Mouse (Mus musculus) kidney, postnatal 25 days (tissue): ENCODE data around the gene Wwc1.
A peak's percentile ranks its signal among the peaks of the same experiment; 100 is the strongest.

ENCODE experiments used
- DNase-seq, 2 experiments: peaks; one replicate each; pipeline ENCODE4 v3.0.0; 2021; ENCODE audit warnings: mixed read lengths in 2 of 2

Wwc1 gene

DNA sequence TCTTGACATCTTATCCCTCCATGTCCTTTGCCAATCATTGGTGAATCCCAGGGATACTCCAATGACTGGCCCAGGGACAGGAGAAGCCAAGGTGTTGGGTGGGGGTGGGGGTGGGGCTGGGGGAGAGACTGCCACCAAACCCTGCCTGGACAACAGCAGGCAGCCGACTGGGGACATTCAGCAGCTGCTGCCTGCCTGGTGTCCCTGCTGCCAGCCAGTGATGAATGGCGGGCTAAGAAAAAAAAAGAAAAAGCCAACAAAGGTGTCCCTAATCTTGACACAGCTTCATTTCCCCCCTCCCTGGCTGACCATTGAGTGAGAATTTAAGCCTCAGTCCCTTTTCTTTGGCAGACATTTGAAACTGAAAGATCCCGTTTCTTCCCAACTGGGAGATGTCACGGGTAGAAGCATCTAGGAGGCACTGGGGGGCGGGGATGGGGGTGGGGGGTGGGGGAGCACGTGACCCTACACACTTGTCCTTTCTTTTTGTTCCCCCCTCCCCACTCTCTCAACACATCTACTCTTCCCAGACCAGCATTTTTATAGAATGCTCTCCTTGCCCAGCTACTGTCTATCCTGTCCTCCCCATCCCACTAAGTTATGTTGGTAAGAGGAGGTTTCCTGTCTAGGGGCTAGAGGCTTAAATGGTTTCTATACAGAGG lies 7.9 kb downstream of the Wwc1 start:
- DNase-seq = no peak

GRCm38 (mm10) chr11:35970806-35971705 lies 9.3 kb downstream of the Wwc1 start:
- peak; percentile 32 to 59 for DNase-seq

DNA sequence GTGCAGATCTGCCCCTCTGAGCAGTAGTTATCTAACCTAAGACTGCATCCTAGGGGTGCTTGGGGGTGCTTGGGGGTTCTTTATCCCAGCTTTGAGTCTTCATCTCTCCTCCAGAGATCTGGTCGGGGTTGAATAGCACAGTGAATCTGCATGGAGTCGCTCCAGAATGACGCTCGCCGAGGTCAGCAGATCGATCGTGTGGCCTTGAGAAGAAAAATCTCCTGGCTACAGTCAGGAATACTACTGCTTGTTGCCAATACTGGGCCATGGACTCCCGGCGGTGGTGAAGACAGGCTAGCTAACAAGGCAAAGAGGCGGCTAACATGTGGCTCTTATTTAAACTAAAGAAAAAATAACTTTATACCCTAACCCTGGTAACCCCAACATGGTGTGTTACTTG lies 12.0 kb downstream of the Wwc1 start:
- DNase-seq = no peak

DNA sequence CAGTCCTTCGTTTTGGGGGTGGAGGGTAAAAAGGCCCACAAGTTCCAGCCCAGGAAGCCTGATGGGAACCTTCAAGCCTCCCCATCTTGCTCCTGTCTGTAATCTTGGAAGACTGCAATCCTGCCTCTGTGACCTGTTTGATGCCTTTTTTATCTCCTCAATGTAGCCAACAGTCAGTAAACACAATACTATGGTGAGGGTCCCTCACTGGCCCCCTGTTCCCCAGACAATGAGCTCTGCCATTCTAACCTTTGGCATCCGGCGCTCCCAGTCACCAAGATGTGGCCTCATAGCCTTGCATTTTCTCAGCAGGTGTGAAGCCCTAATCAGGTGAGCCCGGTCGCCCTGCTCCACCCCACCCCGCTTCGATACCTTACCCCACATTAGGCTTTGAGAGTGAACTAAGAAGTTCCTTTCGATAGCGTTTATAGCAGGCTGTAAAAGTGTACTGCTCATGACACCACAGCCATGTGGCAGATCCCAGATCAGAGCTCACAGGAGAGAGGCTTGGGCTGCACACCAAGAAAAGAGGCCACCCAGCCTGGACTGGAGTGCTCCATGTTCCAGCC lies 16.3 kb downstream of the Wwc1 start:
- DNase-seq = no peak

- DNase-seq = peak; percentile 70 to 82
These were observed 16.8 kb downstream of the Wwc1 start for GRCm38 (mm10) chr11:35963554-35963953.

DNA sequence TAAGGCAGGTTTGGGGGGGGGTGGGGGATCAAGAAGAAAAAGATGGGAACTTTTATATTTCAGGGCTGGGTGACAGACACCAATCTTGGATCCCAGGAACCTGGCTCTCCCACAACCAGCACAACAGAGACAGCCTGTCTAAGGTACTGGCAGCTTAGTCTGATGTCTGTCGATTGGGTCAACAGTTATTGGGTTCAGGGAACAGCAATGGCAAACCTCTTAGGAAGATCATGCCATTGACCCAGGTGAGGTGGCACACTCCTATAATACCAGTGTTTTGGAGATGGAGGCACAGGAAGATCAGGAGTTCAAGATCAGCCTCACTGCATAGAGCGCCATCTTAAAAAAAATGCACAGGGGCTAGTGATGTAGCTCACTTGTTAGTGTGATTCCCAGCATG lies 17.9 kb downstream of the Wwc1 start:
- DNase-seq = no peak

- peak in 1 of 2 experiments; percentile 55 for DNase-seq
These were observed 21.1 kb downstream of the Wwc1 start for GRCm38 (mm10) chr11:35959270-35959669.

DNA sequence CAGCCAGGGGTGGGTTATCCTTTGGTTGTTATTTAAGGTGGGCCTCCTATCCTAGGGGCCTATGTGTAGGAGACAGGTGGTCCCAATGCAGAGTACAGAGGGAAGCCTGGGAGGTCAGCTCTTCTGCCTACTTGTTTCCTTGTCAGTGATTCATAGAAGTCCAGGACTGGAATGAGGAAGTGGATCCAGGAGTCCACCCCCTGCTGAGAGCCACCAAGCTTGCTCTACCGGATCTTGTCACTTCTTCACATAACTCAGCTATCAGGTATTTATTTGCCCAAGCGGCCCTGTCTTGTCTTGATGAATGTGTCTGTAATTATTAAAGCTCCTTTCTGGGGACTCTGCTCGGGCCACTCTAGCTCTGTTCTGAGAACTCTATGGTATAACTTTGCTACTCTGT lies 24.8 kb downstream of the Wwc1 start:
- peak; percentile 72 to 83 for DNase-seq

DNA sequence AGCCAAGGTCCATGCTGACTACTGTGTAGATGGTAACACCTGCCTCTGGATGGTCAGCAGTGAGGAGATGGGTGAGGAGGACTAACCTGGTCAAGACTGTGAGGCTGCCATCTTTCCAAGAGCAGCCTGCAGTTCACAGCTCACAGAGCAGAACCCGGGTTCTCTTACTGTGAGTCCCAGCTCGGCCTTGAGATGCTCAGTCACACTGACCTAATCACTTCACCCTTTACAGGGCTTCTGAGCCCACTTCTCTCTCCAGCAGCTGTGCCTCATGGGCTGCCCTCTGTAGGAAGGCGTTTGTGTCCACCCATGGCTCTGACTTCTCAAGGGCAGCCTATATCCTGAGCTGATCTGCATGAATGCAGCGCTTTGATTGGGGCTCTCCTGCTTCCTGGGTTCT lies 27.1 kb downstream of the Wwc1 start:
- no peak for DNase-seq

DNA sequence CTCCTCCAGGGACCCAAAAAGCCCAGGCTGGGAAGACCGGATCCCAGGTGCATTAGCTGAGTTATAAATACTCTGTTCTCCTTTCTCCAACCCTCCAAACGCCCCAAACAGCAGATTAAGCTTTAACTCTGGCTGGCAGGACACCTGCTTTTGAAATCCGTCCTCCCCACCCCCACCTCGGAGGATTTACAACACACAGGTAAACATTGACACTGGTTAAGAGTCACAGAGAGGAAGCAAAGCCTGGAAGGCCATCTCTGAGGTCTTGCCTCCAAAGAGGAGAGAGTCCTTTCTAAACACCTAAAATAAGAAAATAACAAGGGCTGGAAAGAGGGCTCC lies 28.6 kb downstream of the Wwc1 start:
- DNase-seq = peak; percentile 82 to 86

- no peak for DNase-seq
These were observed 29.1 kb downstream of the Wwc1 start for GRCm38 (mm10) chr11:35951058-35951726.

- DNase-seq = no peak
These were observed 29.9 kb downstream of the Wwc1 start for GRCm38 (mm10) chr11:35950466-35950865.

DNA sequence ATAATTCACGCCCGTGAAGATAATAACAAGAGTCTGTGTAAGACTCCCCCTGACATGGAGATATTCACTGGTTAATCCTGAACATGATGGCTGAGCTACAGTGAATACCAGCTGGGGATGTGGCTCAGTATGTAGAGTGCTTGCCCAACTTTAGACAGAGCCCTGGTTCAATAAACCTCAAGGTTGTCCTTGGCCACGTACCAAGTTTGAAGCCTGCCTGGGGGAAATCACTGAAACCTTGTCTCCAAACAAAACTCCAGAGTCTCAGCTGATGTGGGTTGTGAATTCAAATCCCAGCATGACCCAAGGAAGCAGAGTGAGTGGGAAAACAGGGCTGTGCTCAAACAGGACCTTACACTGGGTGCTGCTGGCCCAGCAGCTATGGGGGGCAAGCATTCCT lies 30.3 kb downstream of the Wwc1 start:
- peak; percentile 59 to 60 for DNase-seq

- no peak for DNase-seq
These were observed 31.9 kb downstream of the Wwc1 start for GRCm38 (mm10) chr11:35948457-35948881.

DNA sequence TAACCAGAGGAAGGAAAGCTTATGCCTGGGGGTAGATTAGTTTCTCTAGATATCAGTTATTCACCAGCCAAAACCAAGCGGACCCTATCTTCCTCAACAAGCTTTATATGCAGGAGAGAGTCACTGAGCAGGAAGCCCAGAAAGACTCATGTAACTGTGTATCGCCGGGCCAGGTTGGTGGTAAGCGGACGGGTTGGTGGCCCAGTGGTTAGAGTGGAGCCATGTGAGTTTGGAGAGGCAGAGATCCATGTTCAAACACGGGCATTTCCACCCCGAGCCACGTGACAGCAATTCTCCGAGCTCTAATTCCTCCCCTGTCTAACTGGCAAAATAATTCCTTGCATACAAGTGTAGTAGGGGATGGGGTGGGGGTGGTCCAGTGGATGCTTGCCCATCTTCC lies 32.4 kb downstream of the Wwc1 start:
- no peak for DNase-seq

DNA sequence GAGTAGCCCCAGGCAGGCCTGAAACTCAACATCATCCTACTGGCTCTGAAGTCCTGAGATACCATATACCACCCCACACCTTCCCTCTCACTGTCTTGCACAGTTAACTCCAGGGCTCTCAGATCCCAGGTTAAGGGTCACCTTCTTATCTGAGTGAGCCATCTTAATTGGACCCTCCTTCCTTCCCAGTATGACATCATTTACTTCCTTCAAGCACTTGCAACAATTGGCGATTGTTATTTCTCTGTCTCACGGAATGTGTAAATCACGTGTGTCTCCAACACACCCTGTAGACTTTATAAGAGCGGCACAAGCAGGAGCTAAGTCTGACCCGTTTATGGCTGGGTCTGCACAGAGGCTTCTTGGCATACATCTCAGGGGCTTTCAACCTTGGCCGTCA lies 35.1 kb downstream of the Wwc1 start:
- no peak for DNase-seq

DNA sequence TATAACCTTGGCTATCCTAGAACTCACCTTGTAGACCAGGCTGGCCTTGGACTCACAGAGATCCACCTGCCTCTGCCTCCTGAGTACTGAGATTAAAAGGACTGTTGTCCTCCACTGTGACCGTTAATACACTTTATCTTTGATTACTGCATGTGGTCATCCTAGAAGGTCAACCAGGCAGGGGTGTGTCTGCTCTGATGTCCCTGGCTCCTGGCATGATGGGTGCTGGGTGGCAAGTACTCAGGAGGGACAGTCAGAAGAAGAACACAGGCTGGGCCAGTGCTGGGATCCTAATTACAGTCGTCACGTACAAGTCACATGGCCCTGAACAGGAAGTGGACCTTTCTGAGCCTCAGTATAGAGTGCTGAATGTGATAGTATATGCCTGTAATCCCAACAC lies 38.7 kb downstream of the Wwc1 start:
- DNase-seq = no peak

DNA sequence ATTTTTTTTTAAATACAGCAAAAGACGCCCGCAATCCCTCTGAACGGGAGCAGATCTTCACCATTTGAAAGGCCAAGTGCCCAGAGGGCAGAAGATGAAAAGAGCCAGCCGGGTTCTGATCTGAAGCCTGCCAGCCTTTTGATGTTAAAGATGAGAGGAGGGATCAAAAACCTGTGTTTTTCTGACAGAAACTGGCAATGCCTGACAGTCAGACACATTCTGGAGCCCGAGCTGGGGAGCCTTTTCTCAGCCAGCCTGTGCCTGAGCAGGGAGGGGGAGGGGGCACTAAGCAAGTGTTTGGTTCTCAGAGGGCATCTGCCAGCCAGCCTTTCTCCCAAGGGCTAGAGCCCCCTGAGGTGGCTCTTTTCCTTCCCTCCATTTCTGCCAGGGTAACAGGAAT lies 39.3 kb downstream of the Wwc1 start:
- no peak for DNase-seq

DNA sequence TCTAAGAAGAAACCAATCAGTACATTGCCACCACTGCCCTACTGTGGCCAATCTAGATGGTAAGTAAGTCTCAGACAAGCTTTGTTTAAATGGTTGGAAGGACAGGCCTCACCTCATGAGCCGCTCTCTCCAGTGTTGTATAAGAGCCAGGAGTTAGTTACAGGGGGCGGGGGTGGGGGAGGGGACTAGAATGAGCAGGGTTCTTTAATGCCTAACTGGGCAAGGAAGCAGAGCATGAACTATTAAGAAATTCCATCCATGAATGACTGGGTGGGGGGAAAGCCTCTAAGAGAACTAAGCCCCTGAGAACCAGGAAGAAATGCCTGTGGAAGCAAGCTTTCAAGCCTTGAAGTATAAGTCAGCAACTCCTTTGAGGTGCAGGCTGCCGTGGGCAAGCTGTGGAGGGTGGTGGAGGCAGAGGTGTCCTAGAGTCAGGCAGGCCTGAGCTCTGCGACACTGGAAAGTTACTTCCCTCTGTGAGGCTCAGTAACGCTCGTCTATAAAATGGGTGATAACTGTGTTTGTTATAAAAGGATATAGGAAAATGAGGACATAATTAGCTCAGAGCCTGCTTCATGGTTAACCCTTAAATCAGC lies 41.4 kb downstream of the Wwc1 start:
- DNase-seq = peak; percentile 40 to 70

- DNase-seq = peak; percentile 47 to 50
These were observed 44.7 kb downstream of the Wwc1 start for GRCm38 (mm10) chr11:35935645-35936044.

DNA sequence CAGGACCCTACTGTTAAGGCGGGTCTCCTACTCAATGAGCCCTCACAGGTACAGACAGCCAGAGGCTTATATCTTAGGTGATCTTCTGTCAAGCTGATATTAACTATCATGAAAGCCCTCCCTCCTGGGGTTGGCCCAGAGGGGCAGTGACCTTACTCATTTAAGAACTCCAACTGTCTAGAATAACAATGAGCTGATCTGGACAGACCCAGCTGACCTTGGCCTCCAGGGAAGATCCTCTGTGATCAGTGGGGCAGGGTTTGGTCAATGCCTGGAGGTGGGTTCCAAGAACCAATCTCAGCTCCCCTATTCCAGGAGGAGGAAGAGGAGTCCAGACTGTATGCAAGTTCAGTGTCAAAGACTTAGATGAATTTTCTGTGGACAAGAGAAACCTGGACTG lies 45.2 kb downstream of the Wwc1 start:
- peak in 1 of 2 experiments; percentile 58 for DNase-seq

DNA sequence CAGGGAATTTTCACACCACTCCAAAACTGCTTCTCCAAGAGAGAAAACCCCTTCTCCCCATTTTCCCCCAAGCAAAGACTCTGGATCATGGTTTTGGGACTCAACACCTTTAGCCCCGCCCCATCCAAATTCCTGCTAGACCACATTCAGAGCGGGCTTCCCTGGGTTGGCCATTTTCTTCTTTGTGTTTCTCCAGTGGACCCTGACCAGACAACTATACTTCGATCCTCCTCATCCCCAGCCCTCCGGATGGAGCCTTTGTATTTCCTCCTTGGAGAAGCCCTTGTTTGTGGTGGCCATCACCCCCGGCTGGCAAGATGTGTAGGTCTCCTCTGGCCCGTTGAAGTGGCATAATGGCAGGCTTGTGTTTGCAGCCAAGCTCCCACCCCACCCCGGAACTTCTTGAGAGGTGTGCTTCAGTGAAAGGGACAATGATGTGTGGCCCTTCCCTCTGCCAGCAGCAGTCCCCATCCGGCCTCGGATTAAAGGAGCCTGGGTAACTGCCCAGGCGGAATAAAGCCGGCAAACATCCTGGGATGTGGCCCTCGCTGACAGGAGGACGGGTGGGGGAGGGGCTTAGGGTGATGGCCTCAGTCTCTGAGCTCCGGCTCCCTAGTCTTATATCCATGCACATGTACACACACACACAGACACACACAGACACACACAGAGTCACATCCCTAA lies 46.8 kb downstream of the Wwc1 start:
- DNase-seq = peak in 1 of 2 experiments; percentile 61
